Mouse (Mus musculus): ENCODE results near the gene Tmem158. TPM values are rescaled to one million over a fixed set of nuclear protein-coding genes. Genes with fewer than 3 reads are reported as not detected.

Gene Tmem158
- polyA plus RNA-seq (2015; fragmentation: Nextera tagmentation; extraction: Ambion mirVana): 14.9 and 17.1 TPM in 2 replicates

DNA sequence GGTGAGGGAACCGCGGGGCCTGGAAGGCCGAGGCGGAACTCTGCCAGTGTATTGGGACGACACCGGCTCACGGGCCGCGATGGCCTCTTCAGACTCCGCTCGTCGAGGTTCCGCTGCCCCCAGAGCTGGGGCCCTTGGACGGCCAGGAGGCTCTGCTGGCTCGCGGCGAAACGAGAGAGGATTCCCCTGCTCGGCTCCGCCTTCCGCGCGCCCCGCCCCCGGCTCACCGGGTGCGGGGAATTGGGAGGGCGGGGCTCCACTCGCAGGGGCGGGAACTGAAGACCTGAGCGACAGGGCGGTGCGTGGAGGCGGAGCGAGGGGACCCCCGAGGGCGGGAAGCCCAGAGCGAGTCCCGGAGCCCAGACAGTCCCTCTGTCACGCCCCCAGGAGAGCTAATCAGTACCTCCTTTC, at the start of gene Tmem158:
Gene Tmem158, minus strand, starts transcription at position 154 of the 411 bp plus-strand sequence.
- under 1% methylated on average over 40 of the region's 40 CpGs for WGBS
- Histone ChIP-seq H3K27me3 (replicated peaks) (no peaks in the 10 kb centered on the region; the same call in 1 of the 2 replicates), H3K4me2 (peak within 1 kb of the TSS; percentile 99), H3K4me3 (replicated peaks) (peak within 1 kb of the TSS; percentile 83), H3K9me3 (no peaks in the 10 kb centered on the region), H3K27ac (peak within 1 kb of the TSS; percentile 67), H3K4me1 (peaks cover 5% of the 10 kb centered on the region; the same call in 1 of the 2 replicates), H3K9ac (peak within 1 kb of the TSS; percentile 52), H3K36me3 (no peaks in the 10 kb centered on the region)
- ATAC-seq (ENCODE audit: insufficient read depth, low FRiP score, low read depth): peak; percentile 90

DNA sequence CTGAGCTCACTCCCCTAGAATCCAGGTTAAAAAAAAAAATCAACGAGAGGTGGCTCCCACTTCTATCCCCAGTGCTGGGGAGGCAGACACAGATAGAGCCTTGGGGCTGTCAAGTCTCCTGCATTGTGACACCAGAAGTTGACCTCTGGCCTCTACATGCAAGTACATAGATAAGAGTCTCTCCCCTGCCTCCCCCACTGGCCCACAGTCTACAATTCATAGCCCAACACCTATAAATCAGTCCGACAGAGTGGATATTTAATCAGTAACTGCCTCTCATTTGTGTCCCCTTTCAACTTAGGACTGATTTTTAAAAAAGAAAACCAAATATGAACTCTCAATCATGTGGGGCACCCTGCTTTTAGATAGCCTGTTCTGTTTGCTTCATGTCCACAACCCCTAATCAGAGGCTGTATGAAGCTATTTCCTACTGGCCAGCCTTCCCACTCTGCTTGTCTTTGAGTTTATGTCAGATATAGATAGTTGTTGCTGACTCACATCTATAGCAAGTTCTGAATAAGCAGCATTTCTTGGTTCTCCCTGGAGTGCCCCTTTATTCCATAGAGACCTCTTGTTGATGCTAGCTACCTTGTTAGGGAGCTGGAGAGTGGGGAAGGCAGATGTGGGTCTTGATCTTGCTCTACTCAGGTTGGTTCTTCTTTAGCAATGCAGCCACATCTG, 49.3 kb upstream of the Tmem158 start:
- Histone ChIP-seq H3K4me3 (replicated peaks) (no peak overlapping the region), H3K9ac (no peak overlapping the region), H3K9me3 (no peaks in the 10 kb centered on the region), H3K4me1 (peaks cover 5% of the 10 kb centered on the region; the same call in 1 of the 2 replicates), H3K27me3 (replicated peaks) (no peaks in the 10 kb centered on the region), H3K27ac (no peak overlapping the region), H3K4me2 (no peak overlapping the region), H3K36me3 (no peaks in the 10 kb centered on the region)
- peak; percentile 77 for ATAC-seq (ENCODE audit: insufficient read depth, low FRiP score, low read depth)
- 39% methylated on average over 2 of the region's 2 CpGs for WGBS

DNA sequence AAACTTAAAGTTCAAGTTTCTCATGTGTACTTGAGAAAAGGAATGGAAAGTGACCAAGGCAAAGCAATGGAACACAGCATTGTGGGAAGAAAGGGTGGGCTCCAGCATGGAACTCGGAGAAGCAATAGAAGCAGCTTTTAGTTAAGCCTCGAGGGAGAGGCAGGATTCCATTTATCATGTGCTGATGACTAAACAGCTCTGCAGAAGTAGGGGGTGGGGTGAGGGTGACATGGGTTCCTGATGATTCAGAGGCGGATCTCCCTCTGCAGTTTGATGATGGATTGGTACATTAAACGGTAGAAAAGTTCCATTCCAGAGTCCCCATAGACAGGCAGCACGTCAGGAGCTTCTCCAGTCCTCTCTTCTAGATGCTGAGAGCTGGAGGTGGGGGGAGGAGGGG, 48.5 kb upstream of the Tmem158 start:
- no peak overlapping the region for H3K27ac ChIP-seq
- no peak for ATAC-seq (ENCODE audit: insufficient read depth, low FRiP score, low read depth)
- no peaks in the 10 kb centered on the region for H3K27me3 ChIP-seq (replicated peaks)
- WGBS: 14% methylated on average over 5 of the region's 5 CpGs
- no peak overlapping the region for H3K9ac ChIP-seq
- peaks cover 5% of the 10 kb centered on the region; the same call in 1 of the 2 replicates for H3K4me1 ChIP-seq
- H3K4me2 ChIP-seq: no peak overlapping the region
- H3K36me3 ChIP-seq: no peaks in the 10 kb centered on the region
- H3K9me3 ChIP-seq: no peaks in the 10 kb centered on the region
- no peak overlapping the region for H3K4me3 ChIP-seq (replicated peaks)

DNA sequence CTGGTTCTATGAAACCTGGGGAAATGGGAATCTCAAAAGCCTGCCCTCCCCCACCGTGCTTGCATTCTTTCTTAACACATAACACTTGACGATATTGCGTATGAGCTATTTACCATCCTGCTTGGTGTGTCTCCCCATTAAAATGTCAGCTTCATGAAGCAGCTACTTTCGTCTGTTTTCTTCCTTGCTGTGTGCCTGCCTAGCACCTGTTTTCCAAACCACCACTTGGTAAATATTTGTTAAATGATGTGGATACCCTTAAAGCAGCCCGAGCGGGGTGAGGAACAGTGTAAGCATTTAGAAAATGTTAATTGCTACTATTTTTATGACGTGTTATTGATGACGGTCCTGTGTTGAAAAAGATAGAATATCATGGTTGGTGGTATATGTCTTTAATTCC, 44.4 kb upstream of the Tmem158 start:
- Histone ChIP-seq H3K9ac (no peak overlapping the region), H3K9me3 (no peaks in the 10 kb centered on the region), H3K4me1 (peaks cover 5% of the 10 kb centered on the region; the same call in 1 of the 2 replicates), H3K4me2 (no peak overlapping the region), H3K4me3 (replicated peaks) (no peak overlapping the region), H3K27ac (no peak overlapping the region), H3K27me3 (replicated peaks) (no peaks in the 10 kb centered on the region), H3K36me3 (no peaks in the 10 kb centered on the region)
- 59% methylated on average over 8 of the region's 8 CpGs for WGBS
- ATAC-seq (ENCODE audit: insufficient read depth, low FRiP score, low read depth): no peak

DNA sequence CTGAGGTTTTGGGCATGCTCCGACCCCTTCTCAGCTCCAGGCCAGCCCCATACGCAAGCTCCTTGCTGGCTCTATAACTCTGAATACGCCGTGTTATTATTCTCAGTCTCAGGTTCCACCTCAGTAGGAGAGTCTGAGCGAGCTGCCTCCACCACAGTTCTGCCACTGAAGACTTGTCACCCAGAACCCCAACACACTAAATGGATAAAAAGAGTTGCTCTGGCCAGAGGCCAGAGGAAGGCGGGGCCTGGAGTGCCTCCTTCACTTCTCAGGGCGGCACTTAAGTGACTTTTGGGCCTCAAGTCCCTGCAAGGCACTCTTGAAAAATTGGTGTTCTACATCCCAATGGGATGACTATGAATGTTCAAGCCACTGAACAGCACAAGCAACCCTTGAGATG, 43.4 kb upstream of the Tmem158 start:
- Histone ChIP-seq H3K27ac (no peak overlapping the region), H3K4me3 (replicated peaks) (no peak overlapping the region), H3K27me3 (replicated peaks) (no peaks in the 10 kb centered on the region), H3K4me1 (no peaks in the 10 kb centered on the region), H3K9me3 (no peaks in the 10 kb centered on the region), H3K9ac (no peak overlapping the region), H3K36me3 (no peaks in the 10 kb centered on the region), H3K4me2 (no peak overlapping the region)
- no peak for ATAC-seq (ENCODE audit: insufficient read depth, low FRiP score, low read depth)
- 82% methylated on average over 7 of the region's 7 CpGs for WGBS

DNA sequence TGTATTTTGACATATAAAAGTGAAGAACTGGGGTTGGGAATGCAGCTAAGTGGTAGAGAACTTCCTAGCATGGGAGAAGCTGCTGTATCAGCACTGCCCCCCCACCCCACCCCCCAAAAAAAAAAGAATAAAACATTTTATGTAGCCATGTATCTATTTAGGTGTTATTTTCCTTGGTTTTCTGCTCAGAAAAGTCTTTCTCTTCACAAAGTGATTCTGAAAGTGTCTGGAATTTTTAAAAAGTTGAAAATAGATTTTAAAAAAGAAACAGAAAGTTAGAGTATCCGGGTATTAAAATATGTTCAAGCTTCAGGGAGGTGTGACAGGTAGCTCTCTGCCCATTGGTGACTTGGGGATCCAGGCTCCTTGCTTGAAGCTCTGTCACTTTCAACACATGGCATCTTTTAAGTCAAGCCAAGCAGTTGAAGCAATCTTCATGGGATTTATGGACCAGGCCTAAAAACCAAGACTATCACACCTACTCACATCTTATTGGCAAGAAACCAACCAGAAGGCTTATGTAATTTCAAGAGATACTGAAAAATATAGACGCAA, 42.3 kb upstream of the Tmem158 start:
- no peaks in the 10 kb centered on the region for H3K4me1 ChIP-seq
- no peak overlapping the region for H3K4me3 ChIP-seq (replicated peaks)
- 91% methylated on average over 2 of the region's 2 CpGs for WGBS
- H3K27me3 ChIP-seq (replicated peaks): no peaks in the 10 kb centered on the region
- H3K27ac ChIP-seq: no peak overlapping the region
- no peaks in the 10 kb centered on the region for H3K9me3 ChIP-seq
- no peaks in the 10 kb centered on the region for H3K36me3 ChIP-seq
- no peak for ATAC-seq (ENCODE audit: insufficient read depth, low FRiP score, low read depth)
- no peak overlapping the region for H3K4me2 ChIP-seq
- no peak overlapping the region for H3K9ac ChIP-seq

GRCm38 (mm10) chr9:123297862-123298261, 37.3 kb upstream of the Tmem158 start:
- 89% methylated on average over 7 of the region's 7 CpGs for WGBS
- no peaks in the 10 kb centered on the region for H3K36me3 ChIP-seq
- no peak for ATAC-seq (ENCODE audit: insufficient read depth, low FRiP score, low read depth)
- H3K4me1 ChIP-seq: no peaks in the 10 kb centered on the region
- H3K9me3 ChIP-seq: no peaks in the 10 kb centered on the region
- no peak overlapping the region for H3K9ac ChIP-seq
- H3K27ac ChIP-seq: no peak overlapping the region
- no peaks in the 10 kb centered on the region for H3K27me3 ChIP-seq (replicated peaks)
- no peak overlapping the region for H3K4me2 ChIP-seq
- H3K4me3 ChIP-seq (replicated peaks): no peak overlapping the region

DNA sequence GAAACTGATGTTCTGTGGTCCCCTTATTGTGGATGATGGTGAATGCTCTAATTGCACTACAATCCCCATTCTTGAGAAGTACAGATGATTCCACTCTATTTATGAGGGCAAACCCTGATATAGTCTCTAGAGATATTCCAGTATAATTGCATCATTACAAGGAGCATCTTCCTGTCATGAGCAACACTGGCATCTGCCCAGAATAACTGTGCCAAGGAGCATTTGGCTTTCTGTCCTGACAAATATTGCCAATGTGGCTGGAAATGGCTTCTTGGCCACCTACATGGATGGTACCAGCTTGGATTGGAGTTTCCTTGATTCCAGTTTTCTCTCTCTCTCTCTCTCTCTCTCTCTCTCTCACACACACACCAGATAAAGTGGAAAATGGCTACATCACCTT, 35.7 kb upstream of the Tmem158 start:
- H3K9me3 ChIP-seq: no peaks in the 10 kb centered on the region
- H3K9ac ChIP-seq: no peak overlapping the region
- no peaks in the 10 kb centered on the region for H3K27me3 ChIP-seq (replicated peaks)
- no peaks in the 10 kb centered on the region for H3K4me1 ChIP-seq
- no peak overlapping the region for H3K4me3 ChIP-seq (replicated peaks)
- H3K36me3 ChIP-seq: no peaks in the 10 kb centered on the region
- no peak overlapping the region for H3K4me2 ChIP-seq
- no peak overlapping the region for H3K27ac ChIP-seq
- no peak for ATAC-seq (ENCODE audit: insufficient read depth, low FRiP score, low read depth)

DNA sequence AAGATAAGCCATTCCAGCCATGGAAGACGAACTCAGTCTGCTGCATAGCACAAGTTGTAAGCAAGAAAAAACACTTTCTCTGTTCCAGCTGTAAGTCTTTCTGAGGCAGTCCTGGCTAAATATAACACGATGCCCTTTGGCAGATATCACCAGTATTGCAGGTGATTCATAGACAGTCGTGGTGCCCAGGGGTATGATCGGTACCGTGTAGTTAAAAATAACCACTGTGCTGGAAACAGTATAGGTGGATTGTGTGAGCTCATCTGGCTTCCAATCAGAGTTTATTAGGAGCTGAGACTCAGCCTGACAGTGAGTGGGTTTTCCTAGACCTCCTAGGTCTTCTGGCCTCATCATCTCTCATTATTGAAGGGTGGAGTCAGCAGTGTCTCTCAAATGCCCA, 34.0 kb upstream of the Tmem158 start:
- Histone ChIP-seq H3K9ac (no peak overlapping the region), H3K36me3 (no peaks in the 10 kb centered on the region), H3K4me2 (no peak overlapping the region), H3K4me1 (no peaks in the 10 kb centered on the region), H3K9me3 (no peaks in the 10 kb centered on the region), H3K27ac (no peak overlapping the region), H3K4me3 (replicated peaks) (no peak overlapping the region), H3K27me3 (replicated peaks) (no peaks in the 10 kb centered on the region)
- no peak for ATAC-seq (ENCODE audit: insufficient read depth, low FRiP score, low read depth)
- WGBS: 65% methylated on average over 5 of the region's 5 CpGs

DNA sequence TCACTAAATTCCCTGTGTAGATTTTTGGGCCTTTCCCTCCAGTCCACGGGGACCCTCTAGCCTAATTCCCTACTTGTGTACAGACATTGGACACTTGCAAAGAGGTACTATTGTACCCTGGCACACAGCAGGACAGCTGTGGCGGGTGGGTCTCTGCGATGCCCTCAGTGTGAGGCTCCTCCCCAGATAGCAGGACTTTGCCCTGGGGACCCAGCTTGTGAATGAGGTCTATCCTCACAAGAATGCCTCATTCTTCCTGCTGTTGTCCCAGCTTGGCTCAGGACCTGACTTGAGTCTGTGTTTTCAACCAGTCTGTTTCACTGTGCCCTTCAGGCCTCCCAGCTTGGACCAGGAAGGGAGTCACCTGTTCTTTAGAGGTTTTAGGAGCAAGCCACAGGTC, 27.8 kb upstream of the Tmem158 start:
- H3K9me3 ChIP-seq: no peaks in the 10 kb centered on the region
- no peaks in the 10 kb centered on the region for H3K4me1 ChIP-seq
- no peaks in the 10 kb centered on the region for H3K27me3 ChIP-seq (replicated peaks)
- H3K4me2 ChIP-seq: no peak overlapping the region
- H3K4me3 ChIP-seq (replicated peaks): no peak overlapping the region
- H3K9ac ChIP-seq: no peak overlapping the region
- ATAC-seq (ENCODE audit: insufficient read depth, low FRiP score, low read depth): no peak
- H3K27ac ChIP-seq: no peak overlapping the region
- WGBS: 71% methylated on average over 3 of the region's 3 CpGs
- H3K36me3 ChIP-seq: no peaks in the 10 kb centered on the region

GRCm38 (mm10) chr9:123285623-123286022, 25.1 kb upstream of the Tmem158 start:
- Histone ChIP-seq H3K9ac (no peak overlapping the region), H3K9me3 (no peaks in the 10 kb centered on the region), H3K4me1 (no peaks in the 10 kb centered on the region), H3K27ac (no peak overlapping the region), H3K4me2 (no peak overlapping the region), H3K4me3 (replicated peaks) (no peak overlapping the region), H3K27me3 (replicated peaks) (no peaks in the 10 kb centered on the region), H3K36me3 (no peaks in the 10 kb centered on the region)
- 28% methylated on average over 4 of the region's 4 CpGs for WGBS
- no peak for ATAC-seq (ENCODE audit: insufficient read depth, low FRiP score, low read depth)

DNA sequence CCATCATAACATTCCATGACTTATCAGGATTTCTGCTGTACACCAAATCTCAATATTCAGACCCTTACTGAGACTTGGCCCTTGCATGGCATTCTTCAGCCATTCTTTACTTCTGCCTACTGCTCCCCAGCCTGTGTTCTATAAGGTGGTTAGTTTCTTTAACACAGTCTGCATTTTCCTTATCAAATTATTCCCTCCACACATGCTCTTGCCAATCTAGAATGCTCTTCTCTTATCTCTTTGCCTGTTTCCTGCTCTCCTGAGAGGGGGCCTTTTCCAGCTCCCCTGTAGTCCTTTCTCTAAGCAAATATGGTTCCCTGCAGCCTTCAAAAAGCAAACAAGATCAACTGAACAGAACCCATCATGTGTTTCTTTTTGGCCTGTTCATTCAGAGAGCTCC, 20.2 kb upstream of the Tmem158 start:
- Histone ChIP-seq H3K9ac (no peak overlapping the region), H3K36me3 (no peaks in the 10 kb centered on the region), H3K4me2 (no peak overlapping the region), H3K27me3 (replicated peaks) (no peaks in the 10 kb centered on the region), H3K9me3 (no peaks in the 10 kb centered on the region), H3K4me1 (no peaks in the 10 kb centered on the region), H3K4me3 (replicated peaks) (no peak overlapping the region), H3K27ac (no peak overlapping the region)
- no peak for ATAC-seq (ENCODE audit: insufficient read depth, low FRiP score, low read depth)
